Mouse (Mus musculus) CD4-positive helper T cell, adult 2 months (primary cell): ENCODE results near the gene Ip6k3.

Experiments
- DNase-seq: peaks from one replicate; pipeline ENCODE4 v3.0.0-alpha.2; 2012; ENCODE audit warnings: low read depth, missing footprints, low spot score

Ip6k3 gene

GRCm38 (mm10) chr17:27167545-27167944 is at the start of gene Ip6k3:
Ip6k3 (minus strand) TSS chr17:27167795.
- no peak for DNase-seq

GRCm38 (mm10) chr17:27212768-27213525 is 45.4 kb upstream of the Ip6k3 start:
- no peak for DNase-seq

- no peak for DNase-seq
These were observed 44.4 kb upstream of the Ip6k3 start for GRCm38 (mm10) chr17:27212006-27212405.

DNA sequence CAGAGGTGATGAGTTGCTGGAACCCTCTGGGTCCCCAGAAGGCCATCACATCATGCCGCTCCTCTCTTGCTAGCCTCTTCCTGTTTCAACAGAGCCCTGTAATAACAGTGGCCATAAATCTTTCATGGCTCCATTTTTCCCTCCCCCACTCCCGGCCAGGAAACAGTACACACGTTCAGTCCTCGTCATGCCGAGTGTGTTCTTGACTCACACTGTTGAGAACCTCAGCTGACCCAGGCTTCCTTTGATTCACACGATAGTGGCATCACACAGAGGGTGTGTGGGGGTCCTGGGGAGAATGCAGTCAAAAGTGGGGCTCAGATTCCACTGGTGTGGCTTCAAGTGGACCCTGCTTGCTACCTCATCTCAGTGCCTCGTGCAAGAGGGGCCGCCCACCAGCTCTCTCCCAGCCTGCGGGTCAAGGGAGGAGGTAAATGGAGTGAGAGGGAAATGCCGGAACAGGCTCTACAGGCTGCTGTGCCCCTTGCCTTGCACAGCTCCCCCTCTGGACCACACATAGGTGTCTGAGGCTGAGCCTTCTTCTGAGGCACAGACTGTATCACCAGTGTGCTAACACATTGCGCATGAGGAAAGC is 39.6 kb upstream of the Ip6k3 start:
- no peak for DNase-seq

GRCm38 (mm10) chr17:27204075-27204909 is 36.7 kb upstream of the Ip6k3 start, which contains the start of gene Lemd2:
Lemd2 (minus strand) TSS chr17:27204469.
- DNase-seq = peak; percentile 97

DNA sequence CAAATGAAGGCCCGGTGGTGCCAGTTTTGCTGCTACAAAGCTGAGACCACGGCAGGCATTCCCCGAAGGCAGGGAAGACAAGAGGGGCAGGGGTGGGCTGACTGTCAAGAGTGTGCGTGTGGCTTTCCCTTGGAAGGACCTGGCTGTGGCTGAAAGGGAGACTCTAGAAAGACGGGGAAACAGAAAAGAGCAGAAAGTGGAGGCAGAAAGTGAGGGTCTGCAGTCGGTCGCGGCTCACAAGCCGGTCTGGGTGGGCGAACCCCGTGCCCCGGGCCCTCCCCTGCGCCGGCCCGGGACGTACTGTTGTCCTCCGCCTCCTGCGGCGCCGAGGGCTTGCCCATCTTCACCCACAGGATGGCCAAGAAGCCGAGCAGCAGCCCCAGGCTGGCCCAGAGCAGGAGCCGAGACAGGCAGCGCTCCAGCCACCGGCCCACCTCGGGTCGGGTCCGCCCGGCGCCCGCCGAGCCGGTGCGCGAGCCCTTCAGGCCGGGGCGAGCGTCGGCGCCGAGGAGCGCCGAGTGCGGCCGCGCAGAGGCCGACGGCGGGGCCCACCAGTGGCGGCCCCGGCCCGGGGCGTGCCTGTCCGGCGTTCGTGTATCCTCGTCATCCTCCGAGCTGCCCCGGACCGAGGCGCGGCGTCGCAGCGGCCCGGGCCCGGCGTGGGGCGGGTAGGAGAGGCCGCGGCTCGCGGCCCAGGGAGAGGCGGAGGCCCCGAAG is 35.9 kb upstream of the Ip6k3 start:
- no peak for DNase-seq

DNA sequence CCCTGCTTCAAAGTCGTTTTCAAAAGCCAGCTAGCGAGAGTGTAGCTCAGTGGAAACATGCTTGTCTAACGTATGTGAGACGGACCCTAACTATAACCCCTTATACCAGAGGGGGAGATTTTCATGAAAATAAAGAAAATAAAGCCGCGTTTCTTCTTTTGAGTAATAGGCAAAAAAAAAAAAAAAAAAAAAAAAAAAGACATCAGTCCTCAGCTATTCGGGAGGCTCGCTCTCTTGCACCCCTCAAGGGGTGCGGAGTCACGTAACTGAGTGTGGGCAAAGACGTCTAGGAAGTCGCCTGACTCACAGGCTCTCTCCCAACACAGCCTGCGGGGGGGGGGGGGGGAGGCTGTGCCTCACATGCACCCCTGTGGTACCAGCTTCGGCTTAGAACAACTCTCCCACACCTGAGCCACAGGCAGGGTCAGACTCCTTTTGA is 35.3 kb upstream of the Ip6k3 start:
- peak; percentile 77 for DNase-seq

DNA sequence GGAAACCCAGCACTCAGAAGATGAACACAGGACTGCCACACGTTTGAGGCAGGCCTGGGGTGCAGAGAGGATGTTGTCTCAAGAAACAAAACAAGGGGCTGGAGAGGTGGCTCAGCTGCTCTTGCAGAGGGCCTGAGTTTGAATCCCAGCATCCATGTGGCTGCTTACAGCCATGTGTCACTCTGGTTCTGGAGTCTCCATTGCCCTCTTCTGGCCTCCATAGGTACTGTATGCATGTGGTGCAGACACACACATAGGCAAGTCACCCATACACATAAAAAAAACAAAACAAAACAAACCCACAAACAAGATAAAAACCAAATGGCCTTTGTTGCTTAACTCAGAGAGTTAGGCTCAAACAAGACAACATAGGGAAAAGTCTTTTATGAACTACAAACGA is 34.4 kb upstream of the Ip6k3 start:
- peak; percentile 55 for DNase-seq

- DNase-seq = no peak
These were observed 33.2 kb upstream of the Ip6k3 start for GRCm38 (mm10) chr17:27200801-27201200.

DNA sequence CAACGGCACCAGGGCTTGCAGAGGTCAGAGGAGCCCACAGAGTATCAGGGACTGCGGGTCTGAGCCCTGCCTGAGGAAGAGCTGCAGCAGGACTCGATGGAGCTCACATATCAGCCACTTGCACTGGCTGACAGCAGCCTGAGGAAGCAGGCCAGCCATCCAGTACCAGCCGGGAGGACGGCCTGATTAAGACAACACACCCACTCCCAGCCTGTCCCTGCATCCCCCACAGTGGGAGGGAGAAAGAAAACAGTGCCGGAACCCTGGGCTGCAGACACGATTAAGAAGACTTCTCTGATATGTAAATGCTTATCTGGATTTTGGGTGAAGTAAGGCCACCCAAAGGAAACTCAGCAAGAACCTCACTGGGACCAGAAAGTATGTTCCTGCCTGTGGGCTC is 32.3 kb upstream of the Ip6k3 start:
- no peak for DNase-seq

DNA sequence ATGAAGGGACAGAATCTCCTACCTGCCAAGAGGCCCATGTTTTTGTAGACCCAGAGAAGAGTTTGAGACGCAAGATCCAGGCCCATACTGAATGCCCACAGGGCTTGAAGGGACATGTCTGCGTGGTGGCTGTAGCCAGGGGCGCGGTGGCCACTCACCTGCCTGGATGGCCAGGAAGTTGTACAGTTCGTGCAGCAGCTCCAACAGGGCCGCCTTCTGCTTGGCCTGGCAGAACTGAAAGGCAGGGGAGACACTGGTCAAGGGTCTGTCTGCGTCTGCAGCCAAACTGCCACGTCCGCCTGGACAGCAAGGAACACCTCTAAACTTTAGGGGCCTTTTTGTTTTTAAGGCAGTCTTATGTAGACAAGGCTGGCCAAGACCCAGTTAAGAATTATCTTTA is 31.6 kb upstream of the Ip6k3 start:
- DNase-seq = no peak

DNA sequence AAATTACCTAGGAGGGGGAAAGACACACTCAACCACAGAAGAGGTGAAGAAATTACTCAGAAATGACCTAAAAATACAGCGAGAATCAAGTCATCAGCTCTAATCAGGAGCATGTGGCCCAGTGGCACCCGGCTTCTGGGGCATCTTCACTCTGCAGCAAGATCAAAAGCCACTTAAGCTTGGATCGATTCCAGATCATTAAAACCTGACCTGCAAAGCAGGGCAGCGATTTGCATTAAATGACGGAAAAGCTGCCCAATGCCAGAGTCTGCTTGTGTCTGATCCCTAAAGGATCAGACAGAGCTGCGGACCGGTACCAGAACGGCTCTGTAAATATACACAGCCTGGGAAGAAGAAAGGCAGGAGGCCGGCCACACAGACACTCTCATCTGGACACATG is 28.6 kb upstream of the Ip6k3 start:
- no peak for DNase-seq

- DNase-seq = no peak
These were observed 26.9 kb upstream of the Ip6k3 start for GRCm38 (mm10) chr17:27194258-27195185.

DNA sequence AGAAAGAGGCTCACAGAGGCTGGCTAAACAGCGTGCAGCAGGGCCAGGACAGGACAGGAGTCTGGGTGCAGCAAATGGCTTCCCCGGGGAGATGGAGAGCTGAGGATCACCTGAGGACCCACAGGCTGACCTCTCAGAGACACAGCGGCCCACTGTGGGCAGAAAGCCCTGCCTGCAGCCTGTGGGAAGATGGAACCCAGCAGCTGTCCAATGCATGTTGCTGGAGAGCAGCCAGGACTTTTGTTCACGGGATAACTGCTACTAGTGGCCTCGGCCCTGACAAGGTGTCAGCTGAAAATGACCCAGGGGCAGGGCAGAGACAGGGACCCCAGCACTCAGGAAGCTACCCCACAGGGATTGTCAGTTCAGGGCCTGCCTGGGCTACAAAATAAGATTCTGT is 24.2 kb upstream of the Ip6k3 start:
- DNase-seq = no peak

DNA sequence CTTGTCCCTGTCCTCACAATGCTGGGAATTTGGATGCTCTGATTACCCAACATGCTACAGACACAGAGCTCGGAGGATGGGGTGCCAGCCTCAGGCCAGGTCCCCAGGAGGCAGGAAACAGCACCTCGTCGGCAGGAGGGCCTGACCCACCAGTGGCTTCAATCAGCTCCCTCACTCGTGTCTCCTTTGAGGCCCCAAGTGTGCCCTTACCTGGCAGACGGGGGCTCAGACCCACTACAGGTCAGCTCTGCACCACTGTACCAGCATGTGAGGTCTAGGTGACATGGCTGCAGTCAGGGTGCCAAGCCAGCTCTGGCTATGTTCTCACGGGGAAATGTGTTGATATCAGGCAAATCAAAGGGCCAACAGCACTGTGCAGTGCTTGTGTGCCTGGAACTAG is 23.6 kb upstream of the Ip6k3 start:
- DNase-seq = no peak

DNA sequence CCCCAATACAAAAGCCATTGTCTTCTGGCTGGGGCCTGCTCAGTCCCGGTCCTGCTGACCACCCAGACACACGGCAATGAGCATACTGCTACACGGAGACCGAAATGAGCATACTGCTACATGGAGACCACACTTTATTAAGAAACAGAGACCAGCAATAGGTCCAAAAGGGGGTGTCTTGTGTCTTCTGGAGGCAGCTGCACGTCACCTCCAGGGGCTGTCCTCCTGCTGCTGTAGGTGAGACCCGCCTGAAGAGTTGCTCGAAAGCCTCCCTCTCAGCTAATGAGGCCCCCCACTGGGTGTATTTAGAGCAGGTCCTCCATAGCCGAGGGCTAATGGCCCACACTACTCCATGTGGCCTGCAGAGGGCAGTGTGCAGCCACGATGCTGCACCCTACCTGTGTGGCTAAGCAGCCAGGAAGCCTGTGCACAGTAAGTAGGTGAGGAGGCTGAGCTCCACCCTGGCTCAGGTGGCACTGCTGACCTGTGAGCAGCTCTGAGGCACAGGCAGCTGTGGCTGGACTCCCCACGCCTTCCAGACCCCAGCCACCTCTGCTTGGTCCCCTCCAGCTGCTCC is 22.1 kb upstream of the Ip6k3 start:
- DNase-seq = peak; percentile 75

DNA sequence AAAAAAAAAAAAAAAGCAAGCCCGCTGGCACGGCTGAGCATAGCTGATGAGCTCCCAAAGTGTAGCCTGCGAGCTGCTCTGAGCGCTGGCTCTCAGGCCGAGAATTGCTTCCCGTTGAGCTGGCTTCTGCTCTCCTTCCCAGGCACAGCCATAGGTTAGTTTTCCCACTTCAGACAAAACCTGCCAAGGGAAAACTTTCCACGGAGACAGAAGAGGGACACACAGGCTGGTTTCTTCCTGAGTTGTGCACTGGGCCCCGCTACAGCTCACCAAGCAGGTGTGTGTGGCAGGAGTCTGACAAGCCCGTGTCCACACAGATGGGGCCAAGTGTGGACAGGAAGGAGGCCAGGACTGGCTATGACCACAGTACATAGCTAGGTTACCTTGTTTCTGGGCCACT is 21.3 kb upstream of the Ip6k3 start:
- no peak for DNase-seq

DNA sequence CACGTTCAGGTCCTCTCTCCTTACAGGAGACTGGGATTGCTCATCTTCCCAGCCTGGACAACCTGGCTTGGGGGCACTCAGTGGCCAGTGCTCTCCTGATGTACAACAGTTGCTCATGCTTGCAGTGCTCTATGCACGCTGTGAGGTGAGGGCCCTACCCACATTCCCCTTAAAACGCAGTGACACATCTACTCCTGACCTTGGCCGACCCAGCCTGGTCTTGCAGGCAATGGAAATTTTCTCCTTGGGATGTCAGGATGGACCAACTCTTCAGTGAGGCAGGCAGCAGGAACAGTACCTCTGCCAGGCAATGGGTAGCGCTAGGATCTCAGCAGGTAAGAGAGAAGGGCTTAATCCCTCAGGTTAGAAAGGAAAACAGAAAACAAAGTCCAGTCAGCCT is 19.5 kb upstream of the Ip6k3 start:
- DNase-seq = no peak

GRCm38 (mm10) chr17:27186068-27186467 is 18.5 kb upstream of the Ip6k3 start:
- no peak for DNase-seq

GRCm38 (mm10) chr17:27183667-27184292 is 16.2 kb upstream of the Ip6k3 start:
- DNase-seq = no peak
